Mouse (Mus musculus): ENCODE results near the gene Kif19a. TPM values are rescaled to one million over a fixed set of nuclear protein-coding genes. Genes with fewer than 3 reads are reported as not detected.

The Kif19a gene
- polyA plus RNA-seq, 1 experiment, result not detected

DNA sequence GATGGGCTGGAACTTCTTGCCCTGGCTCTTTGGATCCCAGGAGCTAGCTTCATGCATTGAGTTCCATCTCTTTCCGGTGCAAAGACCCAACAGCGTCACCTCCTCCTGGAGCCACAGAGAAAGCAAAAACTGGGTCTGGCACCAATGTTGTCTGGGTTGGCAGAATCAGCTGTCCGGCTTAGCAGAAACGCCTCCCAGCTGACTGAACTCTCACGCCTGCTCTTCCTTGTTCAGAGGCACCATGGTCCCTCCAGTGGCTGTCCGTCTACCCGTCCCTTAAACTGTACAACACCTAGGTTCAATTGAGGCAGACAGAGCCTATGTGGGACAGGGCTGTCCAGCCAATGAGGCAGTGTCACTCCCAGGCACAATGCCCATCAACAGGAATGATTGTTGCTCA lies 32.0 kb downstream of the Kif19a start:
- Histone ChIP-seq H3K27me3 (ENCODE audit: control insufficient read depth) (peaks cover 19% of the 10 kb centered on the region), H3K4me1 (ENCODE audit: control insufficient read depth) (no peaks in the 10 kb centered on the region; the same call in 1 of the 2 replicates), H3K9me3 (ENCODE audit: control insufficient read depth, low read length) (no peaks in the 10 kb centered on the region), H3K36me3 (ENCODE audit: control insufficient read depth) (no peaks in the 10 kb centered on the region), H3K4me3 (replicated peaks) (no peak overlapping the region)
- TF ChIP-seq GATA1 (IDR thresholded peaks at IDR 0.05; ENCODE audit: low read length) (no peak), TAL1 (IDR thresholded peaks at IDR 0.05; ENCODE audit: low read length) (no peak)

DNA sequence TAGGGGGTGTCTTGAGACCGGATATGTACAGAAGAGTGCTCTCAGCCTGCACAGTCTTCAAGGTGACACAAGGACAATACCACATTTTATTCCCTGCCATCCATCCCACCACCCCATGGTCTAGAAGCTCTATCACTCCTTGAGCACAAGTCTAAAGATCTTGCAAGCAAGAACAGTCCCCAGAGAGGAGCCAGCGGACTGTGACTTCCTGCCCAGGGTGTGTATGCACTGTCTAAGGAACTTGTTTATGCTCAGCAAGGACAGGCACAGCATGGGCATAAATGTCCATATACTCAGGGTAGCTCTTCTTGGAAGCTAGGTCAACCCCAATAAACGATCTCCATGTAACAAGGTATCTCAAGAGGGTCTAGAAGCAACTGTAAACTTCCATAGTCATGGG lies 32.8 kb downstream of the Kif19a start:
- H3K27me3 ChIP-seq (ENCODE audit: control insufficient read depth), result peaks cover 11% of the 10 kb centered on the region
- TF ChIP-seq TAL1 (IDR thresholded peaks at IDR 0.05; ENCODE audit: low read length), result no peak
- no peak for TF ChIP-seq GATA1 (IDR thresholded peaks at IDR 0.05; ENCODE audit: low read length)
- no peaks in the 10 kb centered on the region for H3K36me3 ChIP-seq (ENCODE audit: control insufficient read depth)
- no peaks in the 10 kb centered on the region for H3K9me3 ChIP-seq (ENCODE audit: control insufficient read depth, low read length)
- H3K4me1 ChIP-seq (ENCODE audit: control insufficient read depth), result no peaks in the 10 kb centered on the region; the same call in 1 of the 2 replicates
- no peak overlapping the region for H3K4me3 ChIP-seq (replicated peaks)

DNA sequence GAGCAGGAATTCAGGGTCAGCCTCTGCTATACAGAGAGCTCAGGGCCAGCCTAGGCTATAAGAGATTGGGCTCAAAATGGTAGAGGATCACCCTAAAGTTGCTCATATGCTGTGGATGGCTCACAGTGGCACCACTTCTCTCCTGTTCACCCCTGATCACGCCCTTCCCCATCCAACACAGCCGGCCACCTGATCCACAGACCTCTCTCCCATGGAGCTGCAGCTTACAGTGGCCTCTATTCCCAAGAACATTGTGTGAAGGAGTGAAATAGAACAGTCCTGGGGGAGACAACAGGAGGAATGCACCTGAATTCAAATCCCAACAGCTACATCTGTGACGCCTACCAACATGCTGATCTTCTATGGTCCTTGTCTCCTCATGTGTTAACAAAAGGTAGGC lies 33.4 kb downstream of the Kif19a start, which contains the start of gene Gpr142:
Gene Gpr142 (plus strand): TSS at position 301 of the 400 bp plus-strand sequence.
- TF ChIP-seq TAL1 (IDR thresholded peaks at IDR 0.05; ENCODE audit: low read length), result no peak
- TF ChIP-seq GATA1 (IDR thresholded peaks at IDR 0.05; ENCODE audit: low read length), result no peak
- H3K36me3 ChIP-seq (ENCODE audit: control insufficient read depth), result no peaks in the 10 kb centered on the region
- H3K27me3 ChIP-seq (ENCODE audit: control insufficient read depth), result peaks cover 4% of the 10 kb centered on the region
- no peaks in the 10 kb centered on the region; the same call in 1 of the 2 replicates for H3K4me1 ChIP-seq (ENCODE audit: control insufficient read depth)
- no peaks in the 10 kb centered on the region for H3K9me3 ChIP-seq (ENCODE audit: control insufficient read depth, low read length)
- H3K4me3 ChIP-seq (replicated peaks), result no peak within 1 kb of the TSS

DNA sequence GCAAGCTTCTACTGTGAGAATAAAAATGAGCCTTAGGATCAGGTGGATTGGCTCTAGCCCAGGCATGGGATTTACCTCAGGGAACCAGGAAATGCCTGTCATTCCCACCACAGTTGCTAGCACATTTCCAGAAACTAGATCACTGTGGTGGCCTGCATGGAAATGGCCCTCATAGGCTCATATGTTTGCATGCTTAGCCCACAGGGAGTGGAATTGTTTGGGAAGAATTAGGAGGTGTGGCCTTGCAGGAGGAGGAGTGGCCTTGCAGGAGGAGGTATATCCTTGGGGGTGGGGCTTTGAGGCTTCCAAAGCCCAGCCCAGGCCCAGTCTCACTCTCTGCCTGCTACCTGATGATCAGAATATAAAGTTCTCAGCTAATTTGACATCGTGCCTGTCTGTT lies 36.7 kb downstream of the Kif19a start:
- H3K9me3 ChIP-seq (ENCODE audit: control insufficient read depth, low read length), result no peaks in the 10 kb centered on the region

DNA sequence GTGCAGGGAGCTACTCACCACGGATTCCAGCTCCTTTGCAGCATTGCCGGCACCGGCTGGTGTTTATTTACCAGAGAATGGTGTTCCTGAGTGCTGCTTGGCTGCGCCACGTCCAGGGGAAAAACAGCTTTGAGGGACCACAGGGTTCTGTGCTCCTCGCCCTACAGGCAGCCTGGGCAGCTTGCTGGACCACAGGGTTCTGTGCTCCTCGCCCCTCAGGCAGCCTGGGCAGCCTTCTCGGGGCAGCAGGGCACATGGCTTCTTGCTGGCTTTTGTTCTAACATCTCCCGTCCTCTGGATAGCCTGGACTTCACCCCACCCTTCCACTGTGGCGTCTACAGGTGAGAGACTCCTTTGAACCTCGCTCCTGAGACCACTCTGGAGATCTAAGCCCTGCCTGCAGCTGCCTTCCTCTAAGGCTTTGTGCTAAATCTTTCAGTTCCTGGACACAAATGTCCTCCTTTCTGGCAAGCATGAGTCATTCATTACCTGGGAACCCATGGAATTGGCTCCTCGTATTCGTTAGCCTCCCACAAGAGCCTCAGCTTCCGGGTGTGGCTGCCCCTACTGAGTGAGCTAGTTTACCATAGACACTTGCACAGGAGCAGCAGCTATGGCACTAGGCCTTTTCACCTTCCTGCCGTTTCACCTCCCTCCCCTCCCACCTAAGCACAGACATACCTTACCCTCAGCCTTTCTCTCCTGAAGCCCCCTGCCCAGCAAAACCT lies 37.5 kb downstream of the Kif19a start:
- H3K9me3 ChIP-seq (ENCODE audit: control insufficient read depth, low read length), result no peaks in the 10 kb centered on the region
- no peaks in the 10 kb centered on the region for H3K27me3 ChIP-seq (ENCODE audit: control insufficient read depth)

More for the DNA sequence above, 36.7 kb downstream of the Kif19a start:
- H3K27me3 ChIP-seq (ENCODE audit: control insufficient read depth), result no peaks in the 10 kb centered on the region
- H3K36me3 ChIP-seq (ENCODE audit: control insufficient read depth), result no peaks in the 10 kb centered on the region
- H3K4me3 ChIP-seq (replicated peaks), result no peak overlapping the region
- no peaks in the 10 kb centered on the region for H3K4me1 ChIP-seq (ENCODE audit: control insufficient read depth)
- TF ChIP-seq TAL1 (IDR thresholded peaks at IDR 0.05; ENCODE audit: low read length), result no peak
- no peak for TF ChIP-seq GATA1 (IDR thresholded peaks at IDR 0.05; ENCODE audit: low read length)

DNA sequence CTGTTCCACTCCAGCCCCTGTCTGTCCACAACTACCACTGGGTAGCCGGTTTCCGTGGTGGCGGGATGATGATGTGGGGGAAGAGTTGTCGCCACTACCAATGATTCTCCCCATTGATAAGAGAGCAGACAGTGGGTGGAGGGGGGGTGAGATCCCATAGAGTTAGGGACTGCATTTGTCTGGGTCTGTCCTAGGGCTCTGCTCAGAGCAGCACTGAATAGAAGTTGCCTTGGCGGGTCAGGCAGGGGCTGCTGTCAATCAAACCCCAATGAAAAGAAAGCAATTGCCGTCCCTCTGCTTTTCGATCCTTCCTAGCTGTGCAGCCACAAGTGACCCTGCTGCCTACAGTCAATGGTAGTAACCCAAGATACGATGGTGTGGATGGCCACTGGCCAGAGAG lies 38.8 kb downstream of the Kif19a start:
- Histone ChIP-seq H3K9me3 (ENCODE audit: control insufficient read depth, low read length) (no peaks in the 10 kb centered on the region), H3K27me3 (ENCODE audit: control insufficient read depth) (no peaks in the 10 kb centered on the region), H3K36me3 (ENCODE audit: control insufficient read depth) (no peaks in the 10 kb centered on the region), H3K4me3 (replicated peaks) (no peak overlapping the region), H3K4me1 (ENCODE audit: control insufficient read depth) (no peaks in the 10 kb centered on the region)
- TF ChIP-seq GATA1 (IDR thresholded peaks at IDR 0.05; ENCODE audit: low read length) (no peak), TAL1 (IDR thresholded peaks at IDR 0.05; ENCODE audit: low read length) (no peak)

More for the DNA sequence above, 37.5 kb downstream of the Kif19a start:
- no peak for TF ChIP-seq TAL1 (IDR thresholded peaks at IDR 0.05; ENCODE audit: low read length)
- TF ChIP-seq GATA1 (IDR thresholded peaks at IDR 0.05; ENCODE audit: low read length), result no peak
- Histone ChIP-seq H3K36me3 (ENCODE audit: control insufficient read depth) (no peaks in the 10 kb centered on the region), H3K4me3 (replicated peaks) (no peak overlapping the region), H3K4me1 (ENCODE audit: control insufficient read depth) (no peaks in the 10 kb centered on the region)

DNA sequence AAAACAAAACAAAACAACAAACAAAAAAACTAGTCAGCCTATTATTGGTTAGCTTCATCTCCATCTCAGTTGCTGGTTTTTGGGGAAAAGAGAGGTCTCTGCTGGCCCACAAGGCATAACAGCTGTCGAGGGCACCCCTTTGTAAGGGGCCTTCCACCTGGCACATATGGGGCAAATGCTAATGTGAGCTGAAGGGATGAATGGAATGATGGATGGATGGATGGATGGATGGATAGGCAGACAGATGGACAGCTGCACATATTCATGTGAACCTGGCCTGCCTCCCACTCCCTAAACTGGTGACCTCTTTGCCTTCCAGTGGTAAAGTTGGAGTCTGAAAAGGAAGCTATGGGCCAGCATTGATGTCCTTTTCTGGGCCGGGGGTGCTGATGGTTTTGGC lies 41.8 kb downstream of the Kif19a start:
- Histone ChIP-seq H3K27me3 (ENCODE audit: control insufficient read depth) (no peaks in the 10 kb centered on the region), H3K36me3 (ENCODE audit: control insufficient read depth) (no peaks in the 10 kb centered on the region), H3K4me3 (replicated peaks) (no peak overlapping the region), H3K9me3 (ENCODE audit: control insufficient read depth, low read length) (no peaks in the 10 kb centered on the region), H3K4me1 (ENCODE audit: control insufficient read depth) (no peaks in the 10 kb centered on the region)
- TF ChIP-seq TAL1 (IDR thresholded peaks at IDR 0.05; ENCODE audit: low read length) (no peak), GATA1 (IDR thresholded peaks at IDR 0.05; ENCODE audit: low read length) (no peak)

DNA sequence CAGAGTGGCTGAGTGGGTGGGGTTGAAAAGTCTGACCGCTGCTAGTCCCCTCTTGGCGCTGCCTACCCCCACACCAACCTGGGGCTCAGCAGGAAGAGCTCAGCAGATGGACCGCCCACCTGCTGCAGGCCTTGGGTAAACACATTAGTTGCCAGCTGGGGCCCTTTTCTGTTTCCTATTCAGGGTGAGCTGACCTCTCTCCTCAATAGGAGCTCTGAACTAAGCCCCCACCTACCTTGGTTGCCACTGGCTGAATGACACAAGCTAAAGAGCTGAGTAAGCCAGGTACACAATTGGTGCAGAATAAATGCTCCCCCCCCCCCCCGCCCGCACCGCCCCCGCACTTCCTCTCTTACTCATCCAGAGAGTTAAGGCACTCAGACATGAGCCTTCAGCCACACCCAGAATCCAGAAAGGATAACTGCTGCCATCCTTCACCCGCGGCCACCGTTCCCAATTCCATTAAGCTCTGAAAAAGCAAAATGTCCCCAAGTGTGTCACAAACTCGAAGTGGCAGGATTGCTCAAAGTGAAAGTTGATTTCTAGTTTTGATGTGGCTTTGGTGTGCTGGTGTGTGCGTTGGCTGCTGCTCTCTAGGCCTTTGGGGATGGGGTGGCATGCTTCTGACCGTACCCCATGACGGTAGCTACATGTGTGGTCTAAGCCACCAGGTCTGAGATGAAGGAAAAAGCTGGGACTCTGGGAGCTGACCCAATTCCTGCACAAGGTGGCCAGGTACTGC lies 42.7 kb downstream of the Kif19a start:
- Histone ChIP-seq H3K9me3 (ENCODE audit: control insufficient read depth, low read length) (no peaks in the 10 kb centered on the region), H3K4me1 (ENCODE audit: control insufficient read depth) (no peaks in the 10 kb centered on the region), H3K36me3 (ENCODE audit: control insufficient read depth) (no peaks in the 10 kb centered on the region), H3K4me3 (replicated peaks) (no peak overlapping the region), H3K27me3 (ENCODE audit: control insufficient read depth) (no peaks in the 10 kb centered on the region)
- TF ChIP-seq GATA1 (IDR thresholded peaks at IDR 0.05; ENCODE audit: low read length), result no peak
- TF ChIP-seq TAL1 (IDR thresholded peaks at IDR 0.05; ENCODE audit: low read length), result no peak

DNA sequence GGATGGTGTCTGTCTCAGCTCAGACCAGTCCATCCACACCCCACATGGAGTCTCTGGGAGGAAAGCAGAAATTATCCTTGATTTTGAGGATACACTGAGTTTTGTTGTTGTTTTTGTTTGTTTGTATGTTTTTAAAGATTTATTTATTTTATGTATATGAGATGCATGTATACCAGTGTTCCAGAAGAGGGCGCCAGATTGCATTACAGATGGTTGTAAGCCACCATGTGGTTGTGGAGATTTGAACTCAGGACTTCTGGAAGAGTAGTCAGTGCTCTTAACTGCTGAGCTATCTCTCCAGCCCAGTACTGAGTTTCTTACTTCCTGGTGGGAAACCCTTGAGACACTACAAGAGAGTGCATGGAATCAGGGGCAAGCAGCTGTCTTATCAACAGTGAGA lies 44.2 kb downstream of the Kif19a start:
- H3K36me3 ChIP-seq (ENCODE audit: control insufficient read depth), result no peaks in the 10 kb centered on the region
- H3K27me3 ChIP-seq (ENCODE audit: control insufficient read depth), result no peaks in the 10 kb centered on the region
- no peaks in the 10 kb centered on the region for H3K9me3 ChIP-seq (ENCODE audit: control insufficient read depth, low read length)
- H3K4me1 ChIP-seq (ENCODE audit: control insufficient read depth), result no peaks in the 10 kb centered on the region
- TF ChIP-seq GATA1 (IDR thresholded peaks at IDR 0.05; ENCODE audit: low read length), result no peak
- no peak for TF ChIP-seq TAL1 (IDR thresholded peaks at IDR 0.05; ENCODE audit: low read length)
- H3K4me3 ChIP-seq (replicated peaks), result no peak overlapping the region

All from erythroblast, embryonic 14.5 days (primary cell).